Mouse (Mus musculus) megakaryocyte, embryonic 14.5 days (primary cell): ENCODE results near the gene Nfkbib. TPM values are rescaled to one million over a fixed set of nuclear protein-coding genes. Genes with fewer than 3 reads are reported as not detected.

Experiments used
- H3K27me3 ChIP-seq: replicated peaks from 2 replicates; pipeline ENCODE3; 2012; ENCODE audit warnings: inconsistent platforms
- H3K36me3 ChIP-seq: replicated peaks from 2 replicates; pipeline ENCODE3; 2012; ENCODE audit warnings: low read length, inconsistent platforms, mixed read lengths
- H3K4me1 ChIP-seq: 2 replicates; pipeline ENCODE4 v1.6.1; 2012; ENCODE audit warnings: inconsistent platforms
- H3K4me3 ChIP-seq: replicated peaks from 2 replicates; pipeline ENCODE3; 2012; ENCODE audit warnings: moderate library complexity, mild to moderate bottlenecking, inconsistent platforms
- H3K9me3 ChIP-seq: 2 replicates; pipeline ENCODE4 v1.6.1; 2012; ENCODE audit warnings: inconsistent platforms
- FLI1 ChIP-seq: IDR thresholded peaks from 2 replicates; pipeline ENCODE4 v1.6.1; 2012; ENCODE audit warnings: low read length, inconsistent platforms, mixed read lengths
- GATA1 ChIP-seq: IDR thresholded peaks from 3 replicates; pipeline ENCODE4 v1.6.1; 2012; ENCODE audit warnings: mixed read lengths, low read length, inconsistent platforms, borderline replicate concordance
- polyA plus RNA-seq: library from polyadenylated mRNA; stranded (reverse); fragments of >175 nt; gene quantifications from 2 replicates; pipeline ENCODE4 v1.2.3, GENCODE M21; 2012; ENCODE audit warnings: low replicate concordance; ENCODE audit not compliant: insufficient read depth

Gene Nfkbib
- polyA plus RNA-seq, 1 experiment = 239 TPM

DNA sequence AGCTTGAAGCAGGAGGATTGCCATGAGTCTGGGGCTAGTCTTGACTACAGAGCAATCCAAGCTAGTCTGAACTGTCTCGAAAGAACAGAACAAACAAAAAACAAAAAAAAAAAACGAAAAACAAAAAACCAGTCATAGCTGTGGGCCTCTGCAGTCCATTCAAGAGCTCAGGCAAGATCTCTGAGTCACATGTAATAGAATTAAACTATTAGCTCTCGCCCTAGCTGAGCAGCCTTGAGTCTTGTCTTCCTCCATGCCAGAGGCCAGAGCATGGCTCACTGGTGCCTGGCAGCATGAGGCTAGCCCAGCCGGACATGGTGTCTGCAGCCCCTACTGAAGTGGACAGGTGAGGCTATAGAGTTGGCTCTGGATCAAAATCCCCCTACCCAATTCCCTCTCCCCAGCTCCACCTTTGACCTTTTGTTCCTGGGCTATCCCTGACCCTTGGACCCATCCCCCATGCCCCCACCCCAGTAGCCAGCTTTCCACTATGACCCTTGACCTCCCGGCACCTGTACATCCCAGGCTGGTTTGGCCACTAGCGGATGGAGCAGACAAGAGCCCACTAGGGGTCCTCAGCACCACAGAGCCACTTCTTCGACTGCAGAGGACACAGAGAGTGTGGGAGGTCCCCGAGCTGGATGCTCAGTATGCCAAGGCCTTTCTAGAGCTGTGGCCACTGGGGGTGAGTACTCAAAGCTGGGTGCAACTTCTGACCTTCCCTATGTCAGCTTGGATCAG, 22.9 kb upstream of the Nfkbib start:
- peaks cover 62% of the 10 kb centered on the region for H3K4me1 ChIP-seq
- peaks cover 45% of the 10 kb centered on the region for H3K36me3 ChIP-seq
- no peak overlapping the region for H3K4me3 ChIP-seq
- TF ChIP-seq FLI1 = no peak
- no peak for TF ChIP-seq GATA1
- H3K9me3 ChIP-seq = no peaks in the 10 kb centered on the region
- no peaks in the 10 kb centered on the region for H3K27me3 ChIP-seq

DNA sequence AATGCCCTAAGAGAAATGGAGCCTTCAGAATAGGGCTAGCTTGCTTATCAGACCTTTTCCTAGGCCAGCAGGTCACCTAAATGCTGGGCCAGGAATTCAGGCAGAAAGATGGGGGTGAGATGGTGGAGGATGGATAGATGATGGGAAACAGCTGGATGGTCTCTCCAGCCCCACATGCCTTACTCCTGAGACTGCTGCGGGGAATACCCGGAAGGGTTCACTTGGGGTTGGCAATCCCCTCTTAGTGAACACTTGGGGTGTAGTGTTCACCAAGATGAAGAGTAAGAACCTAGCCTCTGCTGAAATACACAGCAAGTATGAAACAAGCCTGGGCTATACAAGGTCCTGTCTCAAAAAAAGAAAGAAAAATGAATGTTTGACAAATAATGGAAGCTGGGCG, 21.9 kb upstream of the Nfkbib start:
- TF ChIP-seq GATA1 = no peak
- no peak for TF ChIP-seq FLI1
- no peaks in the 10 kb centered on the region for H3K9me3 ChIP-seq
- H3K36me3 ChIP-seq = peaks cover 55% of the 10 kb centered on the region
- peak overlapping the region; percentile 88 for H3K4me3 ChIP-seq
- peaks cover 66% of the 10 kb centered on the region for H3K4me1 ChIP-seq
- H3K27me3 ChIP-seq = no peaks in the 10 kb centered on the region

DNA sequence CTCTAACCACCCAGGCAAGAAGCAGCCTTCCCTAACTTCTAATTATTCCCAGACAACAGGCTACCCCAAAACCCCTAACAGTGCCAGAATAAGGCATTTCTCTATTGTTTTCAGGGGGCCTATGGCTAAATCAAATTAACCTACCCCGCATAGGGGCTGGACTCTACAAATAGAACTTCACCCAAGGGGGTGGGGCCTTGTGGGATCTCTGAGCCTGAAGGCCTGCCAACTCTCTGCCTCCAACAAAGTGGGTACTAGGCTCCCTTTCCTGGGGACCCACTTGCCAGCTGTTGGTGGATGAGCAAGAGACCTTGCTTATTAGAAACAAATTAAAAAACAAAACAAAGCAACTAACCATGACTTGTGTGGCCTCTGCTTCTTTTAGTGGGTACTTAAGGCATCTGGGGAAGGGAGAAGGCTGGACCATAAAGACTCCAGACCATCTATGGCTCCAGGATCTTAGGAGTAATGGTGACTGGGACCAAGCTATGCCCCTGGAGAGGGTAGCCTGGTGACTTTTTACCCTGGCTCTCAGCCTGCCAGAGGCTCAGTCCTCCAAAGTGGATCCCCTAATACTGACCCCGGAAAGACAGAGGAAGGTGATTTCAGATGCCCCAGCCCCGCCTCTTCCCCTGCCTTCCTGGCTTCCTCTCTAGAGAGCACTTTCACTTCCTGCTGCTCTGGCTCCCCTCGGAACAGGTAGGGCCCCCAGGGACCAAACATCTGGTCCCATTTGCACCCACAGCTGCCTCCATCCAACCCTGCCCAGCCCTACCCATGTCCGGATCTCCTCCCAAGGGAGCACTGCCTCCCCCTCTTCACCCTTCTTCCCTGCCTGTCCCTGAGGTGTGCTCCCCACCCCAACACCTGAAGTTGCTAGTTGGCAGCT, 21.2 kb upstream of the Nfkbib start, which contains the start of gene Rinl:
Rinl (plus strand) TSS at position 663 of the 889 bp plus-strand sequence.
- TF ChIP-seq FLI1 (no peak), GATA1 (no peak)
- H3K4me1 ChIP-seq = peaks cover 72% of the 10 kb centered on the region
- peaks cover 62% of the 10 kb centered on the region for H3K36me3 ChIP-seq
- H3K4me3 ChIP-seq = peak within 1 kb of the TSS; percentile 88
- H3K9me3 ChIP-seq = no peaks in the 10 kb centered on the region
- H3K27me3 ChIP-seq = no peaks in the 10 kb centered on the region

DNA sequence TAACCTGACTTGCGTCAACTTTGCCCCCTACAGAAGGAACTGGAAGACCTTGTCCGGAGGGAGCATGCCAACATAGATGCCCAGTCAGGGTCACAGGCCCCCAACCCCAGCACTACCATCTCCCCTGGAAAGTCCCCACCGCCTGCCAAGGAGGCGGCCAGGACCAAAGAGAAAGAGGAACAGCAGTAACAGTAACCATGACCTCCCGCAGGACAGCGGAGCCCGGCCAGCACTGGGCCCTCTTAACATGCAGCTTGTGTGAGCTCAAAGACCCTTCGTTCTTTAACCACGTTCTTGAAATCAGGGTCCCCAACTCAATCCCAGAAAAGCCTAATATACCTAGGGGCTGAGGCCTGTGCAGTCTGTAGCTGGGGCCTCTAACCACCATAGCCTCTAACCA, 20.6 kb upstream of the Nfkbib start:
- Histone ChIP-seq H3K27me3 (no peaks in the 10 kb centered on the region), H3K4me3 (no peak overlapping the region), H3K4me1 (peaks cover 77% of the 10 kb centered on the region), H3K36me3 (peaks cover 68% of the 10 kb centered on the region), H3K9me3 (no peaks in the 10 kb centered on the region)
- TF ChIP-seq FLI1 (no peak), GATA1 (no peak)

DNA sequence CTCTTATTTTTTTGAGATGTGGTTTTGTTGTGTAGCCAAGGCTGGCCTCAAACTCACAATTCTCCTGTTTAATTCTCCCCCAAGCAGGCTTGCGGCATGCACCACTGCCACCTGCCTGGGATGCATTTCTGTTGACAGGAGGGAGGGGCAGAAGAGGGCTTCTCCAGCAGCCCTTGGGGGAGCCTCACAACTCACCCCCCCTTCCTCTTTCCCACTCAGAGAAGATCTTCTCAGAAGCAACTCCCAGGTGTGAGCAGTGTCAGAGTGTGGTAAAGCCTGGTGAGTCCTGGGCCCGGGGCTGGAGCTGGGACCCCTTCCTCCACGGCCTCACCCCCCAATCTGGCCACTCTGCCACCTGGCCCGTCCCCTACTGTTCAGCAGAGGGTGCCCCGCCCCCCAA, 17.8 kb upstream of the Nfkbib start:
- H3K4me3 ChIP-seq = no peak overlapping the region
- no peaks in the 10 kb centered on the region for H3K9me3 ChIP-seq
- TF ChIP-seq GATA1 (no peak), FLI1 (no peak)
- no peaks in the 10 kb centered on the region for H3K27me3 ChIP-seq
- H3K36me3 ChIP-seq = peaks cover 82% of the 10 kb centered on the region
- peaks cover 80% of the 10 kb centered on the region for H3K4me1 ChIP-seq

DNA sequence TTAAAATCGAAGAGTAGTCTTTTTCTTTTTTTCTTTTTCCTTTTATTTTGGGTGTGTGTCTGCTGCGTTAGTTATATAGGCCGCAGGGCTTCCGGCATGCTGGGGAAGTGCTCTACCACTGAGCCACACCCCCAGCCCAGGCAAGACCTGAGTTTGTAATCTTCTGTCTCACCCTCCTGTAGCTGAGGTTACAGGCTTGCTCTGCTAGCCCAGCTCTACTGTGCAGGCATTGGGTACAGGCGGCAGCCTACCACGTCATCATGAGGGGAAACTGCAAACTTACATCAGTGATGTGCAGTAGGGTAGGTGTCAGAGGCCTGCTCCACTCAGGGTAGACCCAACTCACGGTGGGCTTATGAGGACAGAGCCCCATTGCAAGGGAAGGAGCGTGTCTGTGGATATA, 13.9 kb upstream of the Nfkbib start:
- Histone ChIP-seq H3K4me1 (peaks cover 68% of the 10 kb centered on the region), H3K27me3 (no peaks in the 10 kb centered on the region), H3K36me3 (peaks cover 77% of the 10 kb centered on the region), H3K9me3 (no peaks in the 10 kb centered on the region), H3K4me3 (peak overlapping the region; percentile 67)
- TF ChIP-seq GATA1 (no peak), FLI1 (no peak)

DNA sequence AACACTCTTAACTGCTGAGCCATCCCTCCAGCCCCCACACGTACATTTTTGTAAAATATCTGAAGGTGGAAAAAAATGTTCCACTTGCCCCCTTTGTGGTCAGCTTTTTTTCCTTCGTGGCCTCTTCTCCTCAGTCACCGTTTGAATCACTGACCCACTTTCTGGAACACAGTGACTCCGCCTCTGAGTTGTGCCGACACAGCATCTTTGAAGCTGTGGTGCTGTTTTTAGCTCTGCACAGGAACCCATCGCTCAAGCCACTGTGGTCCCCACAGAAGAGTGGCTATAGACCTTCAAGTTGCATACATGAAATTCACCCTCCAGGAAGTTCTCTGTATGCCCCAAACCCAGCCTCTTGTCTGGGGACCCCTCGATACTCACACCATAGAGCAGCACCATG, 13.5 kb upstream of the Nfkbib start:
- TF ChIP-seq FLI1 = no peak
- no peak for TF ChIP-seq GATA1
- peaks cover 76% of the 10 kb centered on the region for H3K36me3 ChIP-seq
- H3K4me3 ChIP-seq = no peak overlapping the region
- H3K4me1 ChIP-seq = peaks cover 68% of the 10 kb centered on the region
- no peaks in the 10 kb centered on the region for H3K27me3 ChIP-seq
- H3K9me3 ChIP-seq = no peaks in the 10 kb centered on the region

DNA sequence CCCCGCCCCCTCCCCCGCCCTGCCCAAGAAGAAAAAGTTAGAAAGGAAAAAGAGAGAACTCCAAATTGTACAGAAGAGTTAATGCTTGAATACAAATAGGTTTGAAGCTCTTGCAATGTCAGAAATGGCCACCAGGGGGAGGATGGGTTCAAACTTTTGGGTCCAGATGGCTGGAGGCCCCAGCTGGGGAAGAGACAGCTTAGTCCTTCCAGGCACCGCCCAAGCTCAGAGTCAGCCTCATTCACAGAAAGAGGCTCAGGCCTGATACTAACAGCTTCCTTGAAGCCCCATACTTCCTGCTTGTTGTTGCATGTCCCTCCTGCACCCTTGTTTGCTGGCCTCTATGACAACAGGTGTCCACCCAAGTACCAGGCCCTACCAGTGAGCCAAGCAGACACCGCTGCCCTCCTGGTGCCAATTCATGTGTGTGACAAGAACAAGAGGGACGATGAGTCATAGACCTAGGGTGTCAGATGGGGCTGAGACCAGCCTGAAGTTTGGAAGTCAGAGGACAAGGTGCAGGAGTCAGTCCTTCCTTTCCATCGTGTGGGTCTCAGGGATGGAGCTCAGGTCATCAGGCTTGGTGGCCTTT, 12.9 kb upstream of the Nfkbib start:
- Histone ChIP-seq H3K4me1 (peaks cover 62% of the 10 kb centered on the region), H3K9me3 (no peaks in the 10 kb centered on the region), H3K27me3 (no peaks in the 10 kb centered on the region), H3K4me3 (peak overlapping the region; percentile 57), H3K36me3 (peaks cover 76% of the 10 kb centered on the region)
- no peak for TF ChIP-seq GATA1
- no peak for TF ChIP-seq FLI1

DNA sequence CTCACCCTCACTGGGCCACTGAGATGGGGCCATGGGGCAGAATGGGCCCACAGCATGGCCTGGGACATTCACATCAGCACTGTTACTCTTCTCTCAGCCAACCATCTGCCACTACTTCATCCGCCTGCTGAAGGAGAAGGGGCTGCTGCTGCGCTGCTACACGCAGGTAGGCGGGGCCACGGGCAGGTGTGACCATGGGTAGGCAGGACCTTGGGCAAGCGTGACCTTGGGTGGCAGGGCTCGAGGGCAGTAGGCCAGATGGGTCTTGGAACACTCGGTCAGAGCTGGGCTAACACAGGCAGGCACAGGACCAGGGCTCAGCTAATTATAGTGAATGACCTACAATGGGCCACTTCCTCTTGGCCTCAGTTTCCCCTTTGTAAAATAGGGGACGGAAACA, 11.5 kb upstream of the Nfkbib start:
- no peaks in the 10 kb centered on the region for H3K27me3 ChIP-seq
- peaks cover 76% of the 10 kb centered on the region for H3K36me3 ChIP-seq
- H3K4me3 ChIP-seq = peak overlapping the region; percentile 17
- H3K4me1 ChIP-seq = peaks cover 49% of the 10 kb centered on the region
- no peaks in the 10 kb centered on the region for H3K9me3 ChIP-seq
- TF ChIP-seq FLI1 (no peak), GATA1 (no peak)

DNA sequence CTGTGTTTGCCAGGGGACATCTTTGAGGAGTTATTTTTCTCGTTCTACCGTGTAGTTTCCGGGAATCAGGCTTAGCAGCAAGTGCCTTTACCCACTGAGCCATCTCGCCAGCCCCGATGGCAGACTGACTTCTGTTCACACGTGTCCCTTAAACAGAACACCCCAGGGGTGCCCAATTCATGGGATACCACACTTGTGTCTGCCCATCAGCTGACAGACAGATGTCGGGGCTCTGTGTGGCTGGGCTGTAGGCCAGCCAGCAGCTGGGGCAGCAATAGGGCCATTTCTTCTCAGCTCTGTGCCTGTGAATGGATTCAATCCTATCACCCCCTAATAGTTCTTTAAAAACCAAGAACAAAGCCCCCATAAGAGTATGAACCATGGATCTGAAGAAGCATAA, 7.8 kb upstream of the Nfkbib start:
- TF ChIP-seq FLI1 = no peak
- TF ChIP-seq GATA1 = no peak
- Histone ChIP-seq H3K4me3 (no peak overlapping the region), H3K36me3 (peaks cover 82% of the 10 kb centered on the region)

More for the DNA sequence above, 7.8 kb upstream of the Nfkbib start:
- Histone ChIP-seq H3K4me1 (peaks cover 35% of the 10 kb centered on the region), H3K27me3 (no peaks in the 10 kb centered on the region), H3K9me3 (no peaks in the 10 kb centered on the region)
